Mouse (Mus musculus) MEL (cell line): ENCODE measurements around the gene Dhx36.

ENCODE experiments used
- CTCF ChIP-seq, 3 experiments: IDR thresholded peaks in 2 of 3; conservative IDR thresholded peaks in 1 of 3; 2 replicates each; pipeline ENCODE4 v1.5.1; 2011 to 2012; ENCODE audit warnings: low read length in 3 of 3, low read depth in 2 of 3, mild to moderate bottlenecking in 2 of 3, improper control_type of control experiment in 1 of 3, inconsistent platforms in 1 of 3, mixed read lengths in 1 of 3, moderate library complexity in 1 of 3; ENCODE audit not compliant: control insufficient read depth in 1 of 3, insufficient read depth in 1 of 3, poor library complexity in 1 of 3, severe bottlenecking in 1 of 3
- GABPA ChIP-seq: IDR thresholded peaks from 2 replicates; pipeline ENCODE4 v1.6.1; 2012; ENCODE audit warnings: low read depth, mild to moderate bottlenecking, inconsistent platforms, low read length, improper control_type of control experiment, moderate library complexity
- GATA1 ChIP-seq: IDR thresholded peaks from 2 replicates; pipeline ENCODE4 v1.6.1; 2011; ENCODE audit warnings: low read depth, low read length, improper control_type of control experiment
- RAD21 ChIP-seq: IDR thresholded peaks from 2 replicates; pipeline ENCODE4 v1.6.1; 2011; ENCODE audit warnings: mild to moderate bottlenecking, low read depth, low read length, improper control_type of control experiment
- SIN3A ChIP-seq: IDR thresholded peaks from 2 replicates; pipeline ENCODE4 v1.6.1; 2012; ENCODE audit warnings: low read length, improper control_type of control experiment, inconsistent platforms
- ZC3H11A ChIP-seq: IDR thresholded peaks from 2 replicates; pipeline ENCODE4 v1.6.1; 2012; ENCODE audit warnings: low read depth, mild to moderate bottlenecking, inconsistent platforms, low read length, improper control_type of control experiment
- ZMIZ1 ChIP-seq: IDR thresholded peaks from 2 replicates; pipeline ENCODE4 v1.6.1; 2012; ENCODE audit warnings: low read depth, mild to moderate bottlenecking, inconsistent platforms, low read length, improper control_type of control experiment, moderate library complexity

DNA sequence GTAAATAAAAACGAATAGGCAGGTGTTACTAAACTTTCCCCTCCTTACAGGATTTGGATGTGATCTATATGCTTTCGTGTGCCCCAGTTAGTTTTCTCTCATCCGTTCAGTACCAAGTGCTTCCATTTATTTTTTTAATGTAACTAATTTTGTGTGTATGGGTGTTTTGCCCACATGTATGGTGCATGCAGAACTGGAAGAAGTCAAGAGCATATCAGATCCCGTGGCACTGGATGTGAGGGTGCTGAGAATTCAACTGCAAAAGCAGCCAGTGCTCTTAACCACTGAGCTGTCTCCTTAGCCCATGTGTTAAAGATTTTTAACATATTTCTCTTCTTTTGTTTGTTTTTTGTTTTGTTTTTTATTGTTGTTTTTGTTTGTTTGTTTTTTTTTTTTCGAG is 20.8 kb upstream of the Dhx36 start:
- TF ChIP-seq GATA1 (no peak), ZC3H11A (no peak), CTCF (IDR thresholded peaks at IDR 0.05 in 2 of 3, conservative IDR thresholded peaks at IDR 0.05 in 1 of 3; ENCODE audit: control insufficient read depth in 1 of 3, insufficient read depth in 1 of 3, low read depth in 2 of 3, low read length in 3 of 3, poor library complexity in 1 of 3, severe bottlenecking in 1 of 3) (no peak), RAD21 (no peak), GABPA (no peak), SIN3A (no peak), ZMIZ1 (no peak)
